Mouse (Mus musculus): ENCODE measurements around the gene Prss45. TPM values are rescaled to one million over a fixed set of nuclear protein-coding genes. Genes with fewer than 3 reads are reported as not detected.
A peak's percentile ranks its signal among the peaks of the same experiment; 100 is the strongest.

The Prss45 gene
- total RNA-seq, 2 experiments from 2014 or later = not detected

DNA sequence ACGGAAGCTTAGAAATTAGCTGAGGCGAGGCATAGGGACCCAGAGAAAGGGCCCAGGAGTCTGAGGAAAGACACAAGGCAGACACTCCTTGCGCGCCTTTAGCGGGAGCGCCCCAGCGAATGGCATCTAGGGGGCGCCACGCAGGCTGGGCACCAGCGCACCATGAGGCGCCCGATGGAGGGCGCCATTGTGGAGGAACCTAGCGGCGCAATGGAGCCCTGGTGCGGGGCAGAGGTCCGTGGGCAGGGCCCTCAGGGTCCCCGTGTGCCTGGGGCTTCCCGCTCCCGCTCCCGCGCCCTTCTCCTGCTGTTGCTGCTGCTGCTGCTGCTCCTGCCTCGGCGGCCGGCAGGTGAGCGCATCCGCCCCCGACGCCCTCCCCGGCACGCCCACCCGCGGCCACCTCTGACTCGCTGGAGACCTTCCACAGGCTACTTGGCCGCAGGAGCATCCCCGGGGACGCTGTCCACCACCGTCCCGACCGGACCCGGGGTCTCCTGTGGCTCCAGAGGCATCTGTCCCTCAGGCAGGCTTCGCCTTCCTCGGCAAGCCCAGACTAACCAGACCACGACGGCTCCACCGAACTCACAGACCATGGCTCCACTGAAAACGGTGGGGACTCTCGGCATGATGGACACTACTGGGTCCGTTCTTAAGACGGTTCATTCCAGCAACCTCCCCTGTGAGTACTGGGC is 23.5 kb downstream of the Prss45 start, which contains the start of gene Prss50:
TSS of gene Prss50 (plus strand) at position 187 of the 692 bp plus-strand sequence.
- no peak for DNase-seq (ENCODE audit: low spot score in 2 of 2)

DNA sequence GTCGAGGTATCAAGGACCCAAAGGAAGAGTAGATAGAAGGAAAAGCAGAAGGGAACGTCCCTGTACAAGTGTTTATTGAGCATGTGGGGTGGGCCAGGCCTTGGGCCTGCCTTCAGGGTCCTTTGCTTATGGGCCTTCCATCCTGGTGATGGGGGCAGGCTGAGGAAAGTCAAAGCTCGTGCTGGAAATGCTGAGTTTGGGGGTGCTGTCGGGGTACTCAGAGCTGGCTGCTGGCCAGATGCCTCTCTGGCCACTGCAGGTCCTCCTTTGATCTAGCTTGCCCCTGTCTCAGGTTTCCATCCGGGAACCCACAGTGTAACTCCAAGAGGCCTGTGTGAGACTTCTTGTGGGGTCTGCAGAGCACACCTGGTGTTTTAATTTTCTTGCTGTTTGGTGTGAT is 24.1 kb downstream of the Prss45 start:
- DNase-seq (ENCODE audit: low spot score in 2 of 2) = no peak

DNA sequence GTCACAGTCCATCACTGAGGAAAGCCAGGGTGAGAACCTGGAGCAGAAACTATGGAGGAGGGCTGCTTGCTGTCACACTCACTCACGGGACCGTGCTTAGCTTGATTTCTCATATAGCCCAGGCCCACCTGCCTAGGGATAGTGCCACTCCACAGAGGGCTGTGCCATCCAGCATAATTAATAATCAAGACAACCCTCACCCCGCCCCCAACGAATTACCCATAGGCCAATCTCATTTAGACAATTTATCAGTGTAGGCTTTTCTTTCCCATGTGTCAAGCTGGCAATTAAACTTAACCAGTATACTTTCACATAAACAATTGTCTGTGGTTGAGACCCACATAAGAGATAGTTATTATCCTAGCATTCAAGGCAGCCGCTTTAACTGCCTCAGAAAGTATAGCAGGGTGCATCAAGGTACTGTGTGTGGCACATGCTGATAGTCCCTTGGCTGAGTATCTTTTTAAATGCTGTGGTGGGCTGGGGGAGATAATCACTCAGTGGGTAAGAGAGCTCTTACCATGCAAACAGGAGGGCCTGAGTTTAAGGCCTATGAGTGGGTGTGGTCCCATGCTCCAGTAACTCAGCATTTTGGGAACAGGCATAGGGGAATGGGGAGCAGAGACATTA is 24.7 kb downstream of the Prss45 start:
- DNase-seq (ENCODE audit: low spot score in 2 of 2) = no peak

DNA sequence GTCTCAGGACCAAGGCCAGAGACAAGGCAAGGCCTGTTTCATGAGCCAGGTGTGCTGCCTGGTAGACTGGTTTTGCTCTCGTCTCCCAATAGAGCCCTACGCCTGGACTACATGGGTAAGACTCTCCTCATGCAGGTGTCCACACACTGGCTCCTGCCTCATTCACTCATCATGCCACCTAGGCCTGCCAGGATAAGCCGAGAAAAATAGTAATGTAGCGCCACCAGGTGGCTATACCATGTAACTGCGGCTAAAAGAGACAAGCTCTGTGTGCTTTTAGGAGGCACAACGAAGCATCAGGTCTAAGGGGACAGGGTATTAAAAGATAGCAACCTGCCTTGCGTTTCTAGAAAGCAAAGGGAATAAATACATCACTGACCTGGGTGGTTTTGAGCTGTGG is 36.6 kb downstream of the Prss45 start:
- DNase-seq (ENCODE audit: low spot score in 2 of 2) = no peak

DNA sequence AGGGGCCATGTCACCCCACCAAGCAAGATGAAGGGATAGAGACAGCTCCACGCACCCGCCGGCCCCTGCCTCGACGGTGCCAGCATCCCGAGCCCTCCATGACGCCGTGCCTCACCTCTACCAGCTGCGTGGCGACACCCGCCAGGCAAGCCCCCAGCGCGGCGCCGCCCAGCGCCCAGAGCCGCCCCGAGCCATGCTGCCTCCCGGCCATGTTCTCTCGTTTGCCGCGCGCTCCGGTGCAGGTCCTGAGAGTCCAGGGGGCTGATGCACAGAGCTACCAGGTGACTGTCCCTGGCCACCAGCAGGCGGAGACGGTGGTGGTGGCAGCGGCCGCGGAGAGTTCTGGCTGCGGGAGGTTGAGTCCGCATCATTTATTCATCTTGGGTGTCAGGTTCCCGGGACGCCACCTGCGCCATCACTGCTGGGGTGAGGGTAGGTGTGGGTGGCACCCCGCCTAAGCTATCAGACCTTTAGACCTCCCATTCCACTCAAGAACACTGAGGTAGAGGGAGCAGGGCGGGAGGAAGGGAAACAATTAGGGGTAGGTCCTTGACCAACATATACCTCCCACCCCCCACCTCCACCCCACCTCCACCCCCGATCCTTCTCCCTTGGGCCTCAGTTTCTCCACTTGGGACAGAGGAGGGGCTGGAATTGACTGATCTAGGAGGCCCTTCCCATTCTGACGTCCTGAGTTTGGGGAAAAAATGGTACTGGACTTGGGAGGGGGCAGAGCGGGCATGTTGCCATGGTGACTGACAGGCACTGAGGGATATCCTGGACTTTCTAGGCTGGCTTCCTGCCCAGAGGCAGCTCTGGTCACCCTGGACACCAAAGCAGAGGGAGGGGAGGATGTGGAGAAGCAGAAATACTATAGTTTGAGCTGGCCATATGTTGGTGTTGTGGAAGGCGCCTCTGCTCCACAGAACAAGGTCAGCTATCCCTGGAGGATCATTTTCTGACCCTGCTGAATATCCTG is 39.6 kb downstream of the Prss45 start:
- no peak for DNase-seq (ENCODE audit: low spot score in 2 of 2)

DNA sequence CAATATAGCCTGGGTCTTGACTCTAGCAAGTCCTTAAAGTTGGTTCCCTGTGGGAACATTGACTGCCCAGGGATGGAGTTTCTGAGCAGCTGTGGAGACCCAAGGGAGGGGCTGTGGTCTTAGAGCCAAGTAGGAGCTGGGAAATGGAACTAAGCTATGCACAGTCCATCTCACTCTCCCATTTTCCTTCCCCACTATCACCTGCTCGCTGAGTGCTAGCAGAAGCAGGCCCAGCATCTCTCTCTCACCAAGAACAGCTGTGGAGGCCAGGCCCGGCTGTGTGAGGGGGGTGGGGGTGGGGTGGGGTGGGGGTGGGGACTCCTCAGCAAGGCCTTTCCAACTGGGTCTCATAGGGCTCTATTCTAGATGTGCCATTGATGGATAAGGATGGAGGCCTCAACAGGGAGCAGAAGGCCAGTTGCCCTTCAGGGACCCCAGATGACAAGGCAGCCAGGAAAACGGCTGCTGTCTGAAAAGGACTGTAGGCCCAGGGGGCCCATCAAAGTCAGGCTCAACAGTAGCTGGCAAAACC is 40.3 kb downstream of the Prss45 start:
- no peak for DNase-seq (ENCODE audit: low spot score in 2 of 2)

DNA sequence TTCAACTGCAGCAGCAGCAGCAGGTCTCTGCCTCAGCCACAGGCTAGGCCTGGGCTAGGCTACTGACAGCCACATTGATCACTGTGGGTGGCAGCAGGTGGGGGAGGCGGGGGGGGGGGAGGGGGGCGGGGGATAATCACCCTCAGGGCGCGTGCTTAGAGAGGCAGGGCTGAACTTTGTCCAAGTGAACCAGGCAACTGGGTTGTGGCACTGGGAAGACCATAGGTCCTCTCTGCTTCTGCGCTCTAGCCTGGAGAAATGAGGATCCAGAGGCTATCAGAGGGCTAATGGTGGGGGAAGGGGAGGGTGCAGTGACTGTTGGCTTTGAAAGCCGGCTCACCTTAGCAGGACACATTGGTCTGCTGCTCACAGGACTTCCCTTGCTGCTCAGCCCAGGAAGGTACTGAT is 40.9 kb downstream of the Prss45 start:
- DNase-seq (ENCODE audit: low spot score in 2 of 2) = no peak

GRCm38 (mm10) chr9:110877353-110877752 is 43.0 kb downstream of the Prss45 start:
- DNase-seq (ENCODE audit: low spot score in 2 of 2) = no peak

DNA sequence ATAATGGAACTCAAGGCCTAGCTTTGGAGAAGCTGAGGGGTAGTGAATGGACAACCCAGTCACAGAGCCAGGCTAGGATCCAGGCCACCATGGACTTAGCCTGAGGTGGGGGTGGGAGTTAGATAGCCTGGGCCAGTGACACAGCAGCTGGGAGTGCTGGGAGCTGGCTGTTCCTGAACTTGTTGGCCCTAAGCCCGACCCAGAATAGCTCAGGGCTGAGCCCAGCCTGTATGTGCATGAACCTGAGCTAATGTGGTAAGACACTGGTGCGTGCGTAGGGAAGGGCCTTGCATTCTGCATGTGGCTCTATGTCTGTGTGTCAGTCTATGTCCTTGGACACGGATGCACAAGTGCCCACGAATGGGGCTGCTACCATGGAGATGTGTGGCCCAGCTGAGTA is 43.5 kb downstream of the Prss45 start:
- DNase-seq (ENCODE audit: low spot score in 2 of 2) = peak; percentile 46 to 75

DNA sequence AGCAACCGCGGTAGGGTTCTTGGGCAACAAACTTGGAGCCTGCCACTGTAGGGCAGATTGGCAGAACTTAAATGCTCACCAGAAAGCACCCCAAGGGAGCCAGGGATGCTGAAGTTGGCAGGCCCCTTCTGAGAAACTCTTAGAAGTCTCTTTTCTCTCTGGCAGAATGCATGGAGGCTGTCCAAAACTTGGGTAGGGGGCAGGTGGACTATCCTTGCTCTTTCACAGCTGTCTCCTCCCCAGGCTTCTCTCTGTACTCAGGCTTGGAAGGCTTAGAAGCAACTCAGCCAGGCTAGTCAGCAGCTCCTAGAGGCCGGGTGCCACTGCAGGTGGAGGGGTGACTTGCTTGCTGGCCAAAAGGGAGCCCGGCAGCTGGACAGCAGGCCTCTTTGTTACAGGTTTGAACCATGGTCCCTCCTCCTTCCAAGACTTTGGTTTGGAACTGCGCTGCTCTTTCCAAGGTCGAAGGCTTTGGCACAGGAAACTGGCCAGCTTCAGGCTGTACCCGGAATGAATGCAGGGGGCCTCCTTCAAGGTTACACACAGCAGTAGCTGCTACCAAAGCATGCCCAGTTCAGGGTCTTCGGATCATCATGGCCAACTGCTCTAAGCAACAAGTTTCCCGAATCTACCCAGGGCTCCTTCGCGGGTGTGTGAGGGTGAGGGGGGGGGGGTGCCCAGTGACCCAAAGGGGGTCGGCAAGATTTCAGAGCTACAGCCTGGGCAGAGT is 45.0 kb downstream of the Prss45 start, which contains the start of gene Als2cl:
TSS of gene Als2cl (plus strand) at position 680 of the 730 bp plus-strand sequence.
- no peak for DNase-seq (ENCODE audit: low spot score in 2 of 2)

- peak; percentile 30 to 62 for DNase-seq (ENCODE audit: low spot score in 2 of 2)
These were observed 45.7 kb downstream of the Prss45 start, which contains the start of gene Tmie for GRCm38 (mm10) chr9:110879998-110880561. Gene Tmie (minus strand): TSS chr9:110880113.

GRCm38 (mm10) chr9:110880772-110881171 is 46.4 kb downstream of the Prss45 start:
- DNase-seq (ENCODE audit: low spot score in 2 of 2) = no peak

- no peak for DNase-seq (ENCODE audit: low spot score in 2 of 2)
These were observed 47.6 kb downstream of the Prss45 start for GRCm38 (mm10) chr9:110881953-110882352.

- no peak for DNase-seq (ENCODE audit: low spot score in 2 of 2)
These were observed 53.3 kb downstream of the Prss45 start for GRCm38 (mm10) chr9:110887388-110888303.

- DNase-seq (ENCODE audit: low spot score in 2 of 2) = no peak
These were observed 54.5 kb downstream of the Prss45 start for GRCm38 (mm10) chr9:110888935-110889334.

- DNase-seq (ENCODE audit: low spot score in 2 of 2) = no peak
These were observed 55.8 kb downstream of the Prss45 start for GRCm38 (mm10) chr9:110890026-110890783.
